Mouse (Mus musculus) c-Kit-positive CD71-positive TER-119-negative erythroid progenitor cells, embryonic 14.5 days (primary cell): Measurements from ENCODE around the gene Nelfb.
"Not testable (repeated sequence)": the region's sequence is repeated elsewhere in the genome, so short reads cannot be mapped to it uniquely, and the experiment has no call there.

Source experiments
- DNase-seq: peaks from one replicate; pipeline ENCODE4 v3.0.0-alpha.2; 2013; ENCODE audit warnings: low read depth

Gene Nelfb

GRCm38 (mm10) chr2:25211121-25211670, at the start of gene Nelfb:
Nelfb (minus strand) TSS chr2:25211489.
- DNase-seq, result peak; percentile 87

GRCm38 (mm10) chr2:25258887-25259286, 47.6 kb upstream of the Nelfb start:
- DNase-seq, result no peak

- not testable (repeated sequence) for DNase-seq
Measured at GRCm38 (mm10) chr2:25257250-25257649, 46.0 kb upstream of the Nelfb start.

DNA sequence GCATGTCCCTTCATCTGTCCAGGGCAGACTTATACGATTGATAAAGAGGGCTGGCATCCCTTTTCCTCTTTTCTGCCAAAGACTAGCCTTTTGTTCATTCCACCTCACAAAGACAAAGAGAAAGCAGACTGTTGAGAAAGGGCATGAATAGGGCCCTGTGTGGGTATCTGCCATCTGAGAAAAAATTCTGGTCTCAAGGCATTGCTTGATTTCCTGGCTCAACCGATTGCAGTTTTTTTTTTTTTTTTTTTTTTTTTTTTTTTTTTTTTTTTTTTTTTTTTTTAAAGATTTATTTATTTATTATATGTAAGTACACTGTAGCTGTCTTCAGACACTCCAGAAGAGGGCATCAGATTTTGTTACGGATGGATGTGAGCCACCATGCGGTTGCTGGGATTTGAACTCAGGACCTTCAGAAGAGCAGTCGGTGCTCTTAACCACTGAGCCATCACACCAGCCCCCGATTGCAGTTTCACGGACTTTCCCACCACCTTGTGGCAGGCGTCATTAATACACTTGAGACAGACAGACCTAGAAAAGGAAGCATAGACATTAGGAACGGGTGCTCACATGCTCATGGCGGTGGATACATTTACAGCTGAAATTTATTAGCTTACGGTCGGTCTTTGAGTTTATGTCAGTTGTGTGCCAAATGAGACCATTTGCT, 45.3 kb upstream of the Nelfb start:
- not testable (repeated sequence) for DNase-seq

DNA sequence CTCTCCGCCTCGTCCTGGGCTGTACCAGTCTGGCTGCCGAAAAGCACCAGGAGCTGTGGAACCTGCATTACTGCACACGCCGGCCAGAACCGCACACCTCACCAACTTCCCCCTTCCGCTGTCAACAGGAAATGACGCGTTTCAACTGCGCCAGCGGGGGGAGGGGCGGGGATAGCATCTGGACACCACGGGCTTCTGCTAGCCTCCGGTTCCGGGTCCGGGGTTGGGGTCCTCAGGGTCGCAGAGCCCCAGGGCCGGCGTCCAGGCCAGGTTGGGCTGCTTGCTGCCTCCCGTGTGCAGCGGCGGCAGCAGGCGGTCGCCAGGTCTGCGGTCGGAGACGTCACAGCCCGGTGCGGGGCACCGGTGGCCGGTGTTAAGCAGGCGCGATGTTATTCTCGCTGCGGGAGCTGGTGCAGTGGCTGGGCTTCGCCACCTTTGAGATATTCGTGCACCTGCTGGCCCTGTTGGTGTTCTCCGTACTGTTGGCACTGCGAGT, 44.0 kb upstream of the Nelfb start, which contains the start of gene Tmem203:
TSS of gene Tmem203 (plus strand) at position 156 of the 496 bp plus-strand sequence.
- DNase-seq, result peak; percentile 88

DNA sequence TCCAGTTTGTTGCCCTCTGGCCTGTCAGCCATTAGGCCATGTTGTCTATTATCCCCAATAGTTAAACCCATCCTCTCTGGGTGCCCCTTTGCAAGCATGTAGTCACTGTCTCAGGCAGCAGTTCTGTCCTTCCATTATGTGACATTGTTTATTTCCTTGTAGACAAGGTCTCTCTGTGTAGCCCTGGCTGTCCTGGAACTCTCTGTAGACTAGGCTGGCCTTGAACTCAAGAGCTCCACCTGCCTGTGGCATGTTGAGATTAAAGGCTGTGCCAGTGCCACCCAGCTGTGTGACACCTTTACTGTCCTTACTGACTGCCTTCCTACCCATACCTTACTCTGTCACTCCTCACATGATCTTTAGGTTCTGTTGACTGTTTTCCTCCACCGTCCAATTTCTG, 41.0 kb upstream of the Nelfb start:
- DNase-seq, result no peak

DNA sequence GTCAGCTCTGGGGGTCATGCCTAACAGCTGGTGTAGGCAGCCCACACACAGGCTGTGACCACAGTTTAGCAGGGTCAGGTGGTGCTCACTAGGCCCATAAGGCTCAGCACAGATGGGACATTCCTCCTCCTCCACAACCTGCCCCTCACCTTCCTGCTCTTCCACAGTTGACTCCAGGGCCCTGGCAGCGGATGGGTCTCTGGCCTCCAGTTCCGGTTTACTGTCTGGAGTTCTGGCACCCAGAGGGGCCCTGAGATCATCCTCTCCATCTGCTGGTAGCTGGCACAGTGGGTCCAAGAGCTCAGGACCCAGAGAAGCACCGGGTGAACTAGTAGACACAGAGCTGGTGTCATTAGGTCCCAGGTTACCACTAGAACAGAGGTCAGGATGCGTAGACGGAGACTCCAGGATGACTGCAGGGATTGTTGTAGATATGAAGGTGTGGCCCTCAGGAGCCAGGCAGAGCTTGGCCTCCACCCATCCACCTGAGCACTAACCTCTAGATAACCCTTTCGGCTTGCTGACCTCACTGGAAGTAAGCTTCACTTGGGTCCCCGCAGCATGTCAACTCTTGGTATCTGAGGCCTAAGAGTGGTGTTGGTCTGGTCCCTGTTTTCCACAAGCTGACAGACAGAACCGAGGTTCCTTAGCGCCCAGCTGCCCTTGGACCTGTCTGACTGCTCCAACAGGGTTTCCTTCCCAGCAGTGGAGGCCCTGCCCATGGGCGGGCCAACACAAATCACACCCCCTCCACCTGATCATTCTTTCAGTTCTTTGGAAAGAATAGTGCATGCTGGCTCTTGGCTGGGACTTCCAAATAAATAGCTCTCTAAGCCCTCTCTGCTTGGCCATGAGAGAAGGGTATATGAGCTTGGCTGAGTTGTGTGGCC, 35.1 kb upstream of the Nelfb start, which contains the start of gene AL732309.1:
TSS of gene AL732309.1 (minus strand) at position 681 of the 890 bp plus-strand sequence.
- no peak for DNase-seq

DNA sequence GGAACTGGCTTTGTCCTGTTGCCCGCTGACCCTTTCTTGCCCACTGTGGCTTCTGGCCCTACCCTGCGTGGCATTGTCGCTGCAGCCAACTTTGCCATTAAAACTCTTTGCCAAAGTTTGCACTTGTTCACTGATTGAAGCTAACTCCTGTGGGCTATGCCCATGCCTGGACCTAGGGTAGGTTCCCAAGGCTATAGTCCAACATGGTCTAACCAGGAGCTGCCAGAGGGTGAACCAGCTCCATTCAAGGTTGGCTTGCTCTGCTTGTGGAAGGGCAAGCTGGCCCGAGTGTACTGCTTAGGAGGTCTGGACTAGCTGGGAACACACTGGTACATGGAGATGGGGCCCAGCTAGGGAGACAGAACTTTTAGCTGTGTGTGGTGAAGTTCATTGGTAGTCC, 32.9 kb upstream of the Nelfb start:
- no peak for DNase-seq

- no peak for DNase-seq
Measured at GRCm38 (mm10) chr2:25243342-25243741, 32.1 kb upstream of the Nelfb start.

DNA sequence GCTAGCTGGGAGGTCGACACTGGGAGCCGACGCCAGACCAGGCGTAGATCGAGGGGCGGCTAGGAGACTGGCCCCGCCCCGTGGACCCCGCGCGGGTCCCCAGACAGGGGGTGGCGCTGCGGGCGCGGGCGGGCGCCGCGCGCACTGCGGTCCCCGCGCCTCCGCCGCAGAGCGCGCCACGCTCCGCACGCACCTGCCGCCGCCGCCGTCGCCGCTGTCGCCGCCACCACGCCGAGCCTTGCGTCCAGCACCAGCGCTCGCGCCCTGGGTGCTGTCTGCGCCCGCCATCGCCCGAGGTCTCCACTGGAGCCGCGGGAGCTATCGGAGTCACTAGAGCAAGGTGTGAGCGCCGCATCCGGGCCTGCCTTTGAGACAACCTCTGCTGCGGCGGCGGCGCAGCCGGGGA, 30.8 kb upstream of the Nelfb start, which contains the start of the genes Rnf208 and Cysrt1:
TSS of gene Rnf208 (plus strand) at position 155 of the 406 bp plus-strand sequence.
TSS of gene Cysrt1 (minus strand) at position 352 of the 406 bp plus-strand sequence.
- no peak for DNase-seq

DNA sequence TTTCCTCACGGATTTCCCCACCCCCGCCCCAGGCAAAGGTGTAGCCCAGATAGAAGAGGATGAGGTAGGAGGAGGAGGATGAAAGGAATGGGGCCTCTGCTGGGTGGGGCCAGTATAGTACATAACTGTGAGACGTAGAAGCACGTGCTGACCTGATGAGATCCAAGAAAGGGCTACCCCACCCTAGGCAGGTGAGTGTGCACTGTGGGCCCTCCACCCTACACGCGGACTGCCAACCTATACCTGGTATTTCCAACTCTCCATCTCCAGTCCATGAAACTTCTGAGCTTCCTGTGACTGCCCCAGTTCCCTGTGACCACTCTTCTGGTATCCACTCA, 30.1 kb upstream of the Nelfb start:
- DNase-seq, result no peak

- DNase-seq, result no peak
Measured at GRCm38 (mm10) chr2:25240723-25241437, 29.6 kb upstream of the Nelfb start.

- no peak for DNase-seq
Measured at GRCm38 (mm10) chr2:25240310-25240709, 29.0 kb upstream of the Nelfb start.

DNA sequence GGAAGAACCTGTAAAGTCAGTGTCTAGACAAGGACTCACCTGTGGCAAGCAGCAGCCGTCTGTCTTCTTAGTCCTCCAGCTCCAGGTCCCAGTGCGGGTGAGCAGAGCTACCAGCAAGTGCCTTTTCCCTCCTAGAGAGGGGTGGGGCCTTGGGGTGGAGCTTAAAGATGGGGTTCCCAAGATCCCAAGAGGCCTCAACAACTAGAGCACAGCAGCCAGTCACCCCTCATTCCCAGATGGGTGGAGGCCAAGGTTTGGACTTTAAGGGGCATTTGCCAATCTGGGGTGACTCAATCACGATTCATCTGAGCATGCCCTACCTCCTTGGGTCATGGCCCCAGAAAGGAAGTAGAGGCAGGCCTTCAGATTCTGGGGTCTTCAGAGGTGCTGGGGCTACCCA, 28.5 kb upstream of the Nelfb start:
- DNase-seq, result no peak

GRCm38 (mm10) chr2:25238106-25238505, 26.8 kb upstream of the Nelfb start:
- no peak for DNase-seq

GRCm38 (mm10) chr2:25237522-25237921, 26.2 kb upstream of the Nelfb start:
- no peak for DNase-seq

- DNase-seq, result no peak
Measured at GRCm38 (mm10) chr2:25236614-25237013, 25.3 kb upstream of the Nelfb start, which contains the start of gene Rnf224. Rnf224 (minus strand) TSS chr2:25236787.

DNA sequence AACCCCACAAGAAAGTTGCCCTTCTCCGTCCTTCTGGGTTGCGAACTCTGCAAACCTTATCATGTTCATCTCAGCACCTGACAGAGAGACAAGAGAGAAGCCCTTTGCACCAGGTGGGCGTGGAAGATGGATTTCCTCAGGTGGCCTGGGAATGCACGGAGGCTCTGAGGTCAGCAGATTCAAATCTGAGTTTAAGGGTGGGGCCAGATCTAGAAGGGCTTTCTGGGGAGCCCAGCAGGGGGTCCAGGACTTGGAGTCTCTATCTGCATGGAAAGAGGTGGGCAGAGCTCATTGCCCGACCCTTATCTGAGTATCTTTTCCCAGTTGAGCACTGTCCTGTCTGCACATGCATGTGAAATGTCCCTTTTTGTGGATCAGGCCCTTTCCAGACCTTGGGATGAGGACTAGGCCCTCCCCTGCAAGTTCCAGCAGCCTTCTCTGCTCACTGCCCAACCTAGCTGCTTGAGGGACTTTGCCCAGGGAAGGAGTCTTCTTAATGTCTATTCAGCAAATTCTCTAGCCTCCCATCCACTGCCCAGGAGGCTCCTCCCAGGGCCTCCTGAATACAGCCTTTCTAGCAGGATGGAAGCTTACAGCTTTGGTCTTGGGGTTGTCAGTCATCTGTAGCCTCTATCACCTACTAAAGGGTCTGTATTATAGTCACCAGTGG, 23.4 kb upstream of the Nelfb start:
- no peak for DNase-seq

DNA sequence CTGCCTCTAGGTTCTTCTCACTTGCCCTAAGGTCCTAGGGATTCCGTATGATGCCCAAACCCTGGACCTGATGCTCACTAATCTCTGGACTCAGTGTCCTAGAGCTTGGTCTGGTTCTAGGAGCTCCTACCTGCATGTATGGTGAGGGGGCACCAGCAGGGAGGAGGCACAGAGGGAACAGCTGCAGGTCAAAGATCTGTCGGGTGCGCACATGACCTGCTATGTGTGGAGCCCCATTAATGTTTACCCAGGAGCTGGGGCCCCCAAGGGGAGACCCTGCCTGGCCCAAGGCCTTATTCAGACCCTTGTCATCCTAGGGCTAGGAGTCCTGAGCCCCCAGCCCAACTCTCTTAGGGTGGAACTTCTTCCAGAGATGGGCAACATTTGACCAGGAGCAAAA, 22.8 kb upstream of the Nelfb start, which contains the start of gene Slc34a3:
TSS of gene Slc34a3 (minus strand) at position 315 of the 400 bp plus-strand sequence.
- no peak for DNase-seq

- no peak for DNase-seq
Measured at GRCm38 (mm10) chr2:25233421-25233820, 22.1 kb upstream of the Nelfb start.

GRCm38 (mm10) chr2:25231038-25231437, 19.7 kb upstream of the Nelfb start:
- no peak for DNase-seq
